Mouse (Mus musculus) forebrain, embryonic 15.5 days (tissue): ENCODE results near the gene Fanci. TPM values are rescaled to one million over a fixed set of nuclear protein-coding genes. Genes with fewer than 3 reads are reported as not detected.

ENCODE experiments used
- ATAC-seq: fragments of 200-750 bp; cut with Nextera tagmentation; replicated peaks from 2 replicates; pipeline ENCODE4 v1.8.0; 2017; ENCODE audit warnings: mild to moderate bottlenecking, moderate TSS enrichment, moderate library complexity
- H3K27ac ChIP-seq: fragments of 300-500 bp; sonication (generic); replicated peaks from 2 replicates; pipeline ENCODE4 v1.5.1; 2015; ENCODE audit warnings: mild to moderate bottlenecking, inconsistent platforms
- H3K27me3 ChIP-seq: fragments of 300-500 bp; sonication (generic); 2 replicates; pipeline ENCODE4 v1.6.1; 2015; ENCODE audit warnings: inconsistent platforms
- H3K36me3 ChIP-seq: fragments of 300-500 bp; sonication (generic); 2 replicates; pipeline ENCODE4 v1.6.1; 2015; ENCODE audit warnings: mild to moderate bottlenecking, inconsistent platforms
- H3K4me1 ChIP-seq: fragments of 300-500 bp; sonication (generic); 2 replicates; pipeline ENCODE4 v1.6.1; 2015; ENCODE audit warnings: inconsistent platforms
- H3K4me2 ChIP-seq: fragments of 300-500 bp; sonication (generic); replicated peaks from 2 replicates; pipeline ENCODE4 v1.6.1; 2015; ENCODE audit warnings: mild to moderate bottlenecking, inconsistent platforms
- H3K4me3 ChIP-seq: fragments of 300-500 bp; sonication (generic); 2 replicates; pipeline ENCODE4 v1.5.1; 2015; ENCODE audit warnings: mild to moderate bottlenecking, inconsistent platforms
- H3K9ac ChIP-seq: fragments of 300-500 bp; sonication (generic); replicated peaks from 2 replicates; pipeline ENCODE4 v1.6.1; 2015; ENCODE audit warnings: mild to moderate bottlenecking, inconsistent platforms
- H3K9me3 ChIP-seq: fragments of 300-500 bp; sonication (generic); 2 replicates; pipeline ENCODE4 v1.6.1; 2016; ENCODE audit warnings: inconsistent platforms
- WGBS: fragments of 180-500 bp; shearing (Covaris S2); methylation state at CpG from one replicate; pipeline ENCODE4 v1.1.7; 2015; ENCODE audit warnings: mixed read lengths; 5-methylcytosine and 5-hydroxymethylcytosine counted together
- polyA plus RNA-seq: library from polyadenylated mRNA; unstranded; fragments of >200 nt; fragmentation: Nextera tagmentation; extraction: Ambion mirVana; gene quantifications from 2 replicates; pipeline ENCODE4 v1.2.1, GENCODE M21; 2015

The Fanci gene
- polyA plus RNA-seq, 1 experiment from 2014 or later, result 5.8 TPM

- Histone ChIP-seq H3K27ac (no peak overlapping the region), H3K27me3 (no peaks in the 10 kb centered on the region), H3K9ac (no peak overlapping the region), H3K4me3 (peak overlapping the region; percentile 84), H3K4me2 (peak overlapping the region; percentile 91), H3K4me1 (peaks cover 34% of the 10 kb centered on the region), H3K36me3 (no peaks in the 10 kb centered on the region), H3K9me3 (no peaks in the 10 kb centered on the region)
- WGBS, result 6% methylated on average over 2 of the region's 6 CpGs
- no peak for ATAC-seq
Measured at GRCm38 (mm10) chr7:79467951-79468350, 76.2 kb downstream of the Fanci start.

GRCm38 (mm10) chr7:79468994-79469393, 77.3 kb downstream of the Fanci start:
- no peaks in the 10 kb centered on the region for H3K36me3 ChIP-seq
- no peaks in the 10 kb centered on the region for H3K27me3 ChIP-seq
- H3K27ac ChIP-seq, result no peak overlapping the region
- H3K4me3 ChIP-seq, result no peak overlapping the region
- H3K4me2 ChIP-seq, result no peak overlapping the region
- H3K9ac ChIP-seq, result no peak overlapping the region
- WGBS, result 59% methylated on average over 8 of the region's 8 CpGs
- H3K9me3 ChIP-seq, result no peaks in the 10 kb centered on the region
- ATAC-seq, result no peak
- peaks cover 25% of the 10 kb centered on the region for H3K4me1 ChIP-seq

- H3K9ac ChIP-seq, result no peak overlapping the region
- WGBS, result 84% methylated on average over 5 of the region's 5 CpGs
- no peak overlapping the region for H3K4me2 ChIP-seq
- peaks cover 18% of the 10 kb centered on the region for H3K4me1 ChIP-seq
- H3K27me3 ChIP-seq, result no peaks in the 10 kb centered on the region
- H3K27ac ChIP-seq, result no peak overlapping the region
- no peaks in the 10 kb centered on the region for H3K36me3 ChIP-seq
- H3K4me3 ChIP-seq, result no peak overlapping the region
- ATAC-seq, result no peak
- H3K9me3 ChIP-seq, result no peaks in the 10 kb centered on the region
Measured at GRCm38 (mm10) chr7:79469766-79470165, 78.0 kb downstream of the Fanci start.

GRCm38 (mm10) chr7:79470718-79471117, 79.0 kb downstream of the Fanci start:
- no peak for ATAC-seq
- Histone ChIP-seq H3K4me3 (no peak overlapping the region), H3K9ac (no peak overlapping the region), H3K9me3 (no peaks in the 10 kb centered on the region), H3K27ac (no peak overlapping the region), H3K4me2 (no peak overlapping the region), H3K4me1 (peaks cover 11% of the 10 kb centered on the region), H3K36me3 (no peaks in the 10 kb centered on the region), H3K27me3 (no peaks in the 10 kb centered on the region)
- 74% methylated on average over 3 of the region's 3 CpGs for WGBS

- no peak overlapping the region for H3K9ac ChIP-seq
- H3K36me3 ChIP-seq, result no peaks in the 10 kb centered on the region
- H3K27ac ChIP-seq, result no peak overlapping the region
- H3K9me3 ChIP-seq, result no peaks in the 10 kb centered on the region
- H3K4me2 ChIP-seq, result no peak overlapping the region
- no peak for ATAC-seq
- peaks cover 11% of the 10 kb centered on the region for H3K4me1 ChIP-seq
- no peak overlapping the region for H3K4me3 ChIP-seq
- no peaks in the 10 kb centered on the region for H3K27me3 ChIP-seq
- WGBS, result 69% methylated on average over 7 of the region's 7 CpGs
Measured at GRCm38 (mm10) chr7:79471436-79471835, 79.7 kb downstream of the Fanci start.

GRCm38 (mm10) chr7:79472792-79473191, 81.1 kb downstream of the Fanci start:
- H3K9me3 ChIP-seq, result no peaks in the 10 kb centered on the region
- no peak overlapping the region for H3K4me2 ChIP-seq
- H3K4me3 ChIP-seq, result no peak overlapping the region
- 67% methylated on average over 2 of the region's 2 CpGs for WGBS
- no peaks in the 10 kb centered on the region; the same call in 1 of the 2 replicates for H3K4me1 ChIP-seq
- H3K27me3 ChIP-seq, result no peaks in the 10 kb centered on the region
- no peak for ATAC-seq
- H3K9ac ChIP-seq, result no peak overlapping the region
- H3K36me3 ChIP-seq, result no peaks in the 10 kb centered on the region
- H3K27ac ChIP-seq, result no peak overlapping the region

- no peak overlapping the region for H3K4me3 ChIP-seq
- no peak overlapping the region for H3K4me2 ChIP-seq
- H3K36me3 ChIP-seq, result no peaks in the 10 kb centered on the region
- no peak overlapping the region for H3K9ac ChIP-seq
- no peaks in the 10 kb centered on the region for H3K9me3 ChIP-seq
- no peaks in the 10 kb centered on the region for H3K27me3 ChIP-seq
- 91% methylated on average over 9 of the region's 9 CpGs for whole genome bisulfite sequencing
- ATAC-seq, result no peak
- H3K27ac ChIP-seq, result no peak overlapping the region
- H3K4me1 ChIP-seq, result no peaks in the 10 kb centered on the region
Measured at GRCm38 (mm10) chr7:79473496-79474194, 81.9 kb downstream of the Fanci start.

- H3K9ac ChIP-seq, result no peak overlapping the region
- no peak overlapping the region for H3K4me2 ChIP-seq
- no peak overlapping the region for H3K4me3 ChIP-seq
- H3K4me1 ChIP-seq, result no peaks in the 10 kb centered on the region
- H3K9me3 ChIP-seq, result no peaks in the 10 kb centered on the region
- H3K36me3 ChIP-seq, result no peaks in the 10 kb centered on the region
- ATAC-seq, result no peak
- H3K27me3 ChIP-seq, result no peaks in the 10 kb centered on the region
- 83% methylated on average over 5 of the region's 5 CpGs for WGBS
- H3K27ac ChIP-seq, result no peak overlapping the region
Measured at GRCm38 (mm10) chr7:79474831-79475399, 83.2 kb downstream of the Fanci start.

- H3K4me3 ChIP-seq, result no peak overlapping the region
- no peak overlapping the region for H3K4me2 ChIP-seq
- no peak overlapping the region for H3K27ac ChIP-seq
- 63% methylated on average over 10 of the region's 10 CpGs for WGBS
- no peak for ATAC-seq
- no peaks in the 10 kb centered on the region for H3K9me3 ChIP-seq
- no peak overlapping the region for H3K9ac ChIP-seq
- no peaks in the 10 kb centered on the region for H3K36me3 ChIP-seq
- H3K4me1 ChIP-seq, result no peaks in the 10 kb centered on the region
- no peaks in the 10 kb centered on the region for H3K27me3 ChIP-seq
Measured at GRCm38 (mm10) chr7:79486528-79486927, 94.8 kb downstream of the Fanci start.

GRCm38 (mm10) chr7:79493915-79494314, 102.2 kb downstream of the Fanci start:
- no peak for ATAC-seq
- H3K27me3 ChIP-seq, result no peaks in the 10 kb centered on the region
- H3K9me3 ChIP-seq, result no peaks in the 10 kb centered on the region
- H3K4me2 ChIP-seq, result no peak overlapping the region
- H3K36me3 ChIP-seq, result no peaks in the 10 kb centered on the region
- peaks cover 30% of the 10 kb centered on the region for H3K4me1 ChIP-seq
- H3K9ac ChIP-seq, result no peak overlapping the region
- 7% methylated on average over 8 of the region's 8 CpGs for WGBS
- no peak overlapping the region for H3K27ac ChIP-seq
- H3K4me3 ChIP-seq, result no peak overlapping the region

GRCm38 (mm10) chr7:79495988-79496815, 104.5 kb downstream of the Fanci start:
- WGBS, result 1% methylated on average over 38 of the region's 38 CpGs
- no peaks in the 10 kb centered on the region for H3K27me3 ChIP-seq
- H3K27ac ChIP-seq, result peak overlapping the region; percentile 98
- peaks cover 30% of the 10 kb centered on the region for H3K4me1 ChIP-seq
- no peaks in the 10 kb centered on the region for H3K36me3 ChIP-seq
- H3K9me3 ChIP-seq, result no peaks in the 10 kb centered on the region
- peak overlapping the region; percentile 92 for H3K4me2 ChIP-seq
- peak overlapping the region; percentile 100 for H3K9ac ChIP-seq
- ATAC-seq, result peak; percentile 66
- H3K4me3 ChIP-seq, result peak overlapping the region; percentile 38

- WGBS, result 6% methylated on average over 9 of the region's 9 CpGs
- Histone ChIP-seq H3K4me1 (peaks cover 30% of the 10 kb centered on the region), H3K9ac (peak overlapping the region; percentile 100), H3K27ac (peak overlapping the region; percentile 98), H3K27me3 (no peaks in the 10 kb centered on the region), H3K36me3 (no peaks in the 10 kb centered on the region), H3K4me3 (peak overlapping the region; percentile 85), H3K4me2 (peak overlapping the region; percentile 92), H3K9me3 (no peaks in the 10 kb centered on the region)
- no peak for ATAC-seq
Measured at GRCm38 (mm10) chr7:79496816-79497328, 105.1 kb downstream of the Fanci start.
